Mouse (Mus musculus): ENCODE results near the gene L3mbtl3. TPM values are rescaled to one million over a fixed set of nuclear protein-coding genes. Genes with fewer than 3 reads are reported as not detected.

L3mbtl3 gene
- polyA plus RNA-seq, 1 experiment from 2014 or later, result 21.2 TPM

GRCm38 (mm10) chr10:26287136-26287535 lies 88.6 kb downstream of the L3mbtl3 start:
- Histone ChIP-seq H3K36me3 (ENCODE audit: control insufficient read depth, insufficient read depth, low read length) (no peaks in the 10 kb centered on the region; the same call in 1 of the 2 replicates), H3K4me1 (ENCODE audit: control insufficient read depth, insufficient read depth, low read length) (no peaks in the 10 kb centered on the region), H3K4me2 (no peak overlapping the region), H3K27me3 (ENCODE audit: control insufficient read depth, insufficient read depth, low read length) (no peaks in the 10 kb centered on the region), H3K9ac (ENCODE audit: low read length) (no peak overlapping the region), H3K4me3 (ENCODE audit: low read depth, low read length) (no peak overlapping the region), H3K27ac (ENCODE audit: low read depth, low read length) (no peak overlapping the region), H3K9me3 (ENCODE audit: control insufficient read depth, low read length) (no peaks in the 10 kb centered on the region)
- 95% methylated on average over 7 of the region's 7 CpGs for WGBS
- DNase-seq (ENCODE audit: low spot score, missing footprints) (no peak), ATAC-seq (ENCODE audit: low FRiP score) (no peak)

DNA sequence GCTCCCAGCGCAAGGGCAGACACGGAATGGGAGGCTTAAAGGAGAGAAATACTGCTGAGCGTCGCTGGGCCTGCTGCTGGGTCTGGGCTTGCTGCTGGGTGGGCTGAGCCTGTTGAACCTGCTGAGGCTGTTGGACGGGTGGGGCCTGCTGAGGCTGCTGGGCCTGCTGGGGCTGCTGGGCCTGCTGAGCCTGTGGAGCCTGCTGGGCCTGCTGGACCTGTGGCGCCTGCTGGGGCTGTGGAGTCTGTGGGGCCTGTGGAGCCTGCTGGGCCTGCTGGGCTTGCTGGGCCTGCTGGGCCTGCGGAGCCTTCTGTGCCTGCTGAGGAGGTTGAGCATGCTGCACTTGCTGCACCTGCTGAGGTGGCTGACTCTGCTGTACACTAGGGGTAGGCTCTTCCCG lies 95.8 kb downstream of the L3mbtl3 start:
- Histone ChIP-seq H3K9ac (ENCODE audit: low read length) (no peak overlapping the region), H3K27me3 (ENCODE audit: control insufficient read depth, insufficient read depth, low read length) (no peaks in the 10 kb centered on the region), H3K4me2 (no peak overlapping the region), H3K36me3 (ENCODE audit: control insufficient read depth, insufficient read depth, low read length) (peaks cover 7% of the 10 kb centered on the region; the same call in 1 of the 2 replicates), H3K4me1 (ENCODE audit: control insufficient read depth, insufficient read depth, low read length) (no peaks in the 10 kb centered on the region), H3K9me3 (ENCODE audit: control insufficient read depth, low read length) (no peaks in the 10 kb centered on the region), H3K27ac (ENCODE audit: low read depth, low read length) (no peak overlapping the region), H3K4me3 (ENCODE audit: low read depth, low read length) (no peak overlapping the region)
- ATAC-seq (ENCODE audit: low FRiP score) (no peak), DNase-seq (ENCODE audit: low spot score, missing footprints) (no peak)
- WGBS, result 50% methylated on average over 8 of the region's 8 CpGs

- ATAC-seq (ENCODE audit: low FRiP score), result no peak
- Histone ChIP-seq H3K9me3 (ENCODE audit: control insufficient read depth, low read length) (no peaks in the 10 kb centered on the region), H3K27me3 (ENCODE audit: control insufficient read depth, insufficient read depth, low read length) (no peaks in the 10 kb centered on the region), H3K27ac (ENCODE audit: low read depth, low read length) (no peak overlapping the region), H3K4me1 (ENCODE audit: control insufficient read depth, insufficient read depth, low read length) (no peaks in the 10 kb centered on the region; the same call in 1 of the 2 replicates), H3K4me2 (no peak overlapping the region), H3K9ac (ENCODE audit: low read length) (no peak overlapping the region), H3K4me3 (ENCODE audit: low read depth, low read length) (no peak overlapping the region), H3K36me3 (ENCODE audit: control insufficient read depth, insufficient read depth, low read length) (peaks cover 7% of the 10 kb centered on the region; the same call in 1 of the 2 replicates)
- DNase-seq (ENCODE audit: low spot score, missing footprints), result no peak
- 94% methylated on average over 6 of the region's 6 CpGs for WGBS
These were observed 100.4 kb downstream of the L3mbtl3 start for GRCm38 (mm10) chr10:26275414-26275813.

GRCm38 (mm10) chr10:26263744-26264459 lies 111.9 kb downstream of the L3mbtl3 start:
- ATAC-seq (ENCODE audit: low FRiP score), result no peak

DNA sequence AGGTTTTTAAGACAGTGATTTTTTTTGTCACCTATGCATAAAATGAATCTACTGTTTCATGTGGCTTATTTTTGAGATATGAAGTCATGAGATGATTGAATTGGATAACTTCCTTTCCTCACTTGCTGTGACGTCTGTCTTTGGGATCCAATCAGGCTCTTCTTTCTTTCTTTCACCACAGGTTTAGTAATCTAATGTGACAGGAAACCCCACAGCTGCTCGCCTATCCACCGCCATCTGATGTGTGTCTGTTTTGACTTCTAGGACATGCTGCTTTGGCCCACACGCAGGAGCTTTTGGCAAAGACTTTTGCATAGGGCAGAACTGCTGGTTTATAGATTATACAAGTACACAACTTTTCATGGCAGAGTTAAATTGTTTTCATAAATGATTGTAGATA lies 115.9 kb downstream of the L3mbtl3 start:
- 79% methylated on average over 4 of the region's 4 CpGs for WGBS
- Histone ChIP-seq H3K4me3 (ENCODE audit: low read depth, low read length) (no peak overlapping the region), H3K4me1 (ENCODE audit: control insufficient read depth, insufficient read depth, low read length) (no peaks in the 10 kb centered on the region), H3K27ac (ENCODE audit: low read depth, low read length) (no peak overlapping the region), H3K36me3 (ENCODE audit: control insufficient read depth, insufficient read depth, low read length) (no peaks in the 10 kb centered on the region), H3K27me3 (ENCODE audit: control insufficient read depth, insufficient read depth, low read length) (no peaks in the 10 kb centered on the region), H3K9me3 (ENCODE audit: control insufficient read depth, low read length) (no peaks in the 10 kb centered on the region), H3K4me2 (no peak overlapping the region), H3K9ac (ENCODE audit: low read length) (no peak overlapping the region)
- DNase-seq (ENCODE audit: low spot score, missing footprints) (no peak), ATAC-seq (ENCODE audit: low FRiP score) (no peak)

More at GRCm38 (mm10) chr10:26263744-26264459, 111.9 kb downstream of the L3mbtl3 start:
- Histone ChIP-seq H3K27ac (ENCODE audit: low read depth, low read length) (no peak overlapping the region), H3K9ac (ENCODE audit: low read length) (no peak overlapping the region), H3K27me3 (ENCODE audit: control insufficient read depth, insufficient read depth, low read length) (no peaks in the 10 kb centered on the region), H3K9me3 (ENCODE audit: control insufficient read depth, low read length) (no peaks in the 10 kb centered on the region), H3K4me1 (ENCODE audit: control insufficient read depth, insufficient read depth, low read length) (no peaks in the 10 kb centered on the region), H3K4me2 (no peak overlapping the region), H3K4me3 (ENCODE audit: low read depth, low read length) (no peak overlapping the region), H3K36me3 (ENCODE audit: control insufficient read depth, insufficient read depth, low read length) (no peaks in the 10 kb centered on the region)
- WGBS, result 81% methylated on average over 3 of the region's 3 CpGs
- DNase-seq (ENCODE audit: low spot score, missing footprints), result no peak

GRCm38 (mm10) chr10:26249426-26250165 lies 126.2 kb downstream of the L3mbtl3 start:
- Histone ChIP-seq H3K4me3 (ENCODE audit: low read depth, low read length) (no peak overlapping the region), H3K27ac (ENCODE audit: low read depth, low read length) (no peak overlapping the region), H3K9me3 (ENCODE audit: control insufficient read depth, low read length) (no peaks in the 10 kb centered on the region), H3K9ac (ENCODE audit: low read length) (no peak overlapping the region), H3K36me3 (ENCODE audit: control insufficient read depth, insufficient read depth, low read length) (no peaks in the 10 kb centered on the region), H3K4me1 (ENCODE audit: control insufficient read depth, insufficient read depth, low read length) (no peaks in the 10 kb centered on the region), H3K27me3 (ENCODE audit: control insufficient read depth, insufficient read depth, low read length) (no peaks in the 10 kb centered on the region), H3K4me2 (no peak overlapping the region)
- DNase-seq (ENCODE audit: low spot score, missing footprints), result no peak
- 87% methylated on average over 7 of the region's 7 CpGs for WGBS
- no peak for ATAC-seq (ENCODE audit: low FRiP score)

- ATAC-seq (ENCODE audit: low FRiP score) (no peak), DNase-seq (ENCODE audit: low spot score, missing footprints) (no peak)
- 92% methylated on average over 6 of the region's 6 CpGs for WGBS
- Histone ChIP-seq H3K4me3 (ENCODE audit: low read depth, low read length) (no peak overlapping the region), H3K9me3 (ENCODE audit: control insufficient read depth, low read length) (no peaks in the 10 kb centered on the region), H3K27me3 (ENCODE audit: control insufficient read depth, insufficient read depth, low read length) (no peaks in the 10 kb centered on the region), H3K4me1 (ENCODE audit: control insufficient read depth, insufficient read depth, low read length) (no peaks in the 10 kb centered on the region), H3K27ac (ENCODE audit: low read depth, low read length) (no peak overlapping the region), H3K4me2 (no peak overlapping the region), H3K9ac (ENCODE audit: low read length) (no peak overlapping the region), H3K36me3 (ENCODE audit: control insufficient read depth, insufficient read depth, low read length) (no peaks in the 10 kb centered on the region)
These were observed 131.3 kb downstream of the L3mbtl3 start for GRCm38 (mm10) chr10:26244466-26244865.

DNA sequence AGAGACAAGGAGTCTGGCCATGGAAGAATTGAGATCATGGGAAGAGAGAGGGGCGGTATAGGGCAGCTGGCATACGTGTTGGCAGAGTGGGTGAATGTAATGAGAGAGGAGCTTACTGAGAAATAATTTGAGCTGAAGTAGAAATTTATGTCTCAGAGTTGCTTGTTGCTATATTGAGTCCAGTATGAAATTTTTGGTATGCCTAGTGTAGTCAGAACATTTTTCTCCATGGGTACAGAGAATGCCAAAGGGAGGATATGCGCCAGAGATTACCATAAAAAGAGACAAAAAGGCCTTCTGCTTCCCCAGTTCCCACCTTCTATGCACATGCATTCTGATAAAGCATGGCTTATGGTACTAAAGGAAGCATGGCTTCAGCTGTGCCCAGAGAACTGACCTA lies 132.6 kb downstream of the L3mbtl3 start:
- 87% methylated on average over 3 of the region's 3 CpGs for WGBS
- H3K4me2 ChIP-seq, result no peak overlapping the region
- H3K27me3 ChIP-seq (ENCODE audit: control insufficient read depth, insufficient read depth, low read length), result no peaks in the 10 kb centered on the region
- H3K36me3 ChIP-seq (ENCODE audit: control insufficient read depth, insufficient read depth, low read length), result no peaks in the 10 kb centered on the region
- DNase-seq (ENCODE audit: low spot score, missing footprints), result no peak
- no peaks in the 10 kb centered on the region for H3K4me1 ChIP-seq (ENCODE audit: control insufficient read depth, insufficient read depth, low read length)
- H3K27ac ChIP-seq (ENCODE audit: low read depth, low read length), result no peak overlapping the region
- no peak overlapping the region for H3K4me3 ChIP-seq (ENCODE audit: low read depth, low read length)
- no peak overlapping the region for H3K9ac ChIP-seq (ENCODE audit: low read length)
- H3K9me3 ChIP-seq (ENCODE audit: control insufficient read depth, low read length), result no peaks in the 10 kb centered on the region
- ATAC-seq (ENCODE audit: low FRiP score), result no peak

GRCm38 (mm10) chr10:26239090-26239489 lies 136.7 kb downstream of the L3mbtl3 start:
- H3K4me1 ChIP-seq (ENCODE audit: control insufficient read depth, insufficient read depth, low read length), result no peaks in the 10 kb centered on the region
- H3K4me2 ChIP-seq, result no peak overlapping the region
- no peaks in the 10 kb centered on the region for H3K27me3 ChIP-seq (ENCODE audit: control insufficient read depth, insufficient read depth, low read length)
- ATAC-seq (ENCODE audit: low FRiP score), result no peak
- H3K9me3 ChIP-seq (ENCODE audit: control insufficient read depth, low read length), result no peaks in the 10 kb centered on the region
- WGBS, result 81% methylated on average over 1 of the region's 1 CpGs
- no peak overlapping the region for H3K9ac ChIP-seq (ENCODE audit: low read length)
- no peak overlapping the region for H3K27ac ChIP-seq (ENCODE audit: low read depth, low read length)
- DNase-seq (ENCODE audit: low spot score, missing footprints), result no peak
- no peak overlapping the region for H3K4me3 ChIP-seq (ENCODE audit: low read depth, low read length)
- H3K36me3 ChIP-seq (ENCODE audit: control insufficient read depth, insufficient read depth, low read length), result no peaks in the 10 kb centered on the region

Measured in midbrain, embryonic 11.5 days (tissue).